Mouse (Mus musculus) intestine, embryonic 14.5 days (tissue): ENCODE results near the gene Sim2. TPM values are rescaled to one million over a fixed set of nuclear protein-coding genes. Genes with fewer than 3 reads are reported as not detected.

Experiments
- ATAC-seq: fragments of 200-750 bp; cut with Nextera tagmentation; replicated peaks from 2 replicates; pipeline ENCODE4 v1.8.0; 2017; ENCODE audit warnings: low read depth, moderate number of reproducible peaks, moderate TSS enrichment, moderate library complexity; ENCODE audit not compliant: low FRiP score, low TSS enrichment
- DNase-seq: peaks from one replicate; pipeline ENCODE4 v3.0.0-alpha.2; 2018; ENCODE audit warnings: low spot score
- H3K27ac ChIP-seq: fragments of 300-500 bp; sonication (generic); 2 replicates; pipeline ENCODE4 v1.5.1; 2014; ENCODE audit warnings: low read depth, mild to moderate bottlenecking, control low read depth
- H3K27me3 ChIP-seq: fragments of 300-500 bp; sonication (generic); replicated peaks from 2 replicates; pipeline ENCODE4 v1.6.1; 2014; ENCODE audit warnings: low read length, control low read depth; ENCODE audit not compliant: control insufficient read depth, insufficient read depth
- H3K36me3 ChIP-seq: fragments of 300-500 bp; sonication (generic); 2 replicates; pipeline ENCODE4 v1.6.1; 2014; ENCODE audit warnings: low read length, control low read depth; ENCODE audit not compliant: control insufficient read depth, insufficient read depth
- H3K4me1 ChIP-seq: fragments of 300-500 bp; sonication (generic); replicated peaks from 2 replicates; pipeline ENCODE4 v1.6.1; 2014; ENCODE audit warnings: low read length, control low read depth, mixed read lengths; ENCODE audit not compliant: control insufficient read depth, insufficient read depth
- H3K4me2 ChIP-seq: fragments of 300-500 bp; sonication (generic); 2 replicates; pipeline ENCODE4 v1.6.1; 2014; ENCODE audit warnings: low read length
- H3K4me3 ChIP-seq: fragments of 300-500 bp; sonication (generic); 2 replicates; pipeline ENCODE4 v1.5.1; 2014; ENCODE audit warnings: low read depth, low read length, control low read depth, mixed read lengths
- H3K9ac ChIP-seq: fragments of 300-500 bp; sonication (generic); 2 replicates; pipeline ENCODE4 v1.6.1; 2014; ENCODE audit warnings: mild to moderate bottlenecking, low read length
- H3K9me3 ChIP-seq: fragments of 300-500 bp; sonication (generic); 2 replicates; pipeline ENCODE4 v1.6.1; 2016; ENCODE audit warnings: low read length, control low read depth; ENCODE audit not compliant: control insufficient read depth
- WGBS: fragments of 180-500 bp; shearing (Covaris S2); extraction: QIAGEN DNeasy Blood & Tissue Kit; methylation state at CpG from one replicate; pipeline ENCODE4 v1.1.7; 2014; 5-methylcytosine and 5-hydroxymethylcytosine counted together
- polyA plus RNA-seq: library from polyadenylated mRNA; unstranded; fragments of >200 nt; fragmentation: Nextera tagmentation; extraction: Ambion mirVana; gene quantifications from 2 replicates; pipeline ENCODE4 v1.2.1, GENCODE M21; 2014

The Sim2 gene
- polyA plus RNA-seq, 1 experiment from 2014 or later, result not detected

DNA sequence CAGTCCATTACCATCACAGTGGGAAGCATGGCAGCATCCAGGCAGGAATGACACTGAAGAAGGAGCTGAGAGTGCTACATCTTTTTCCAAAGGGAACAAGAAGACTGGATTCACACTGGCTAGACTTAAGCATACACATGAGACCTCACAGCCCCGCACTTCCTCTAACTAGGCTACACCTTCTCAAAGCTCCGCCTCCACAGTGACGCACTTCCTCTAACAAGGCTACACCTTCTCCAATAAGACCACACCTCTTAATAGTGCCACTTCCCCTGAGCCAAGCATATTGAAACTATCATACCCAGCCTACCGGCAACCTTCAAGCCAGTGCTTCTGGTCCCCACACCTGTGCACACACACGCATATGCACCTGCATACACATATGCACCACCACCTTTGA lies 15.7 kb upstream of the Sim2 start:
- Histone ChIP-seq H3K4me3 (no peak overlapping the region), H3K9me3 (0 out of 2 replicates have a peak, but pooled peaks cover 6% of the 10 kb centered on the region), H3K36me3 (no peaks in the 10 kb centered on the region), H3K4me2 (no peak overlapping the region), H3K9ac (no peak overlapping the region), H3K4me1 (no peaks in the 10 kb centered on the region), H3K27ac (no peak overlapping the region), H3K27me3 (0 out of 2 replicates have a peak, but pooled peaks cover 6% of the 10 kb centered on the region)
- WGBS, result 95% methylated on average over 5 of the region's 5 CpGs
- ATAC-seq (no peak), DNase-seq (no peak)

DNA sequence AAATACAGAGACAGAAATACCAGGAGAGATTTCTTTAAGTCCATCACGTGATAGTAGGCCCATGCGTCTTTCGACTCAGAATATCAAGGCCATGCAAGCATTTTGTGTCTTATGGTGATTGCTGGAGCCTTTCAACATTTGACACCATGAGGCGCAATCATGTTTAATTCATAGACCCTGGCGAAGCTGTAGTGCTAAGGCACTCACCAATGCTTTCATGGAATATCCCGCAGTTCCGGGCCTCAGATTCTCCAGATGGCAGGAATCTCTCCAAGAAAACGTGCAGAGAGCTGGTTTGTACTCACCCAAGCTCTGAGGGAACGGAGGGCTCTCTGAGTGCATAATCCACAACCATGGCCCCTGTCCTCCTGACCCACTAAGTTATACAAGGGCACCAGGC lies 13.8 kb upstream of the Sim2 start:
- no peak overlapping the region for H3K4me3 ChIP-seq
- H3K36me3 ChIP-seq, result no peaks in the 10 kb centered on the region
- DNase-seq (no peak), ATAC-seq (no peak)
- H3K27me3 ChIP-seq, result peaks cover 12% of the 10 kb centered on the region; the same call in 1 of the 2 replicates
- WGBS, result 84% methylated on average over 9 of the region's 9 CpGs
- no peak overlapping the region for H3K4me2 ChIP-seq
- H3K9me3 ChIP-seq, result 0 out of 2 replicates have a peak, but pooled peaks cover 6% of the 10 kb centered on the region
- H3K9ac ChIP-seq, result no peak overlapping the region
- no peaks in the 10 kb centered on the region for H3K4me1 ChIP-seq
- no peak overlapping the region for H3K27ac ChIP-seq

DNA sequence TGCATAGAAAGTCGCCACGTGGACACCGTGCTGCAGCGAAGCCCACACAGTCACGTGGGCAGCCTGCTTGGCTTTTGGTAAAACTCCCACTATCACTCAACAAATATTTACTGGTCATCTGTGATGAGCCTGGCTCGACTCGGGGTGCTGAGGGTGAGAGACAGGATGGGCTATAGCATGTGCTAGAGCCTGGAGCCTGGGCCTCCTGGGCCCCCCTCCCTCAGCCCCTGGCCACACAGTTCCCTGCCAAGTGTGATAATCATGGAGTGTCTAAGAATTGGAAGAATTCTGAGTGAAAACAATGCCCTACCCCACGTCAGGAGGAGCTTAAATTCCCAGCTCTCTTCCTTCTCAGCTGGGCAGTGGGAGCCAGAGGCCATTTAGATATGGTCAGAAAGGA lies 13.3 kb upstream of the Sim2 start:
- DNase-seq (no peak), ATAC-seq (no peak)
- WGBS, result 54% methylated on average over 8 of the region's 8 CpGs

DNA sequence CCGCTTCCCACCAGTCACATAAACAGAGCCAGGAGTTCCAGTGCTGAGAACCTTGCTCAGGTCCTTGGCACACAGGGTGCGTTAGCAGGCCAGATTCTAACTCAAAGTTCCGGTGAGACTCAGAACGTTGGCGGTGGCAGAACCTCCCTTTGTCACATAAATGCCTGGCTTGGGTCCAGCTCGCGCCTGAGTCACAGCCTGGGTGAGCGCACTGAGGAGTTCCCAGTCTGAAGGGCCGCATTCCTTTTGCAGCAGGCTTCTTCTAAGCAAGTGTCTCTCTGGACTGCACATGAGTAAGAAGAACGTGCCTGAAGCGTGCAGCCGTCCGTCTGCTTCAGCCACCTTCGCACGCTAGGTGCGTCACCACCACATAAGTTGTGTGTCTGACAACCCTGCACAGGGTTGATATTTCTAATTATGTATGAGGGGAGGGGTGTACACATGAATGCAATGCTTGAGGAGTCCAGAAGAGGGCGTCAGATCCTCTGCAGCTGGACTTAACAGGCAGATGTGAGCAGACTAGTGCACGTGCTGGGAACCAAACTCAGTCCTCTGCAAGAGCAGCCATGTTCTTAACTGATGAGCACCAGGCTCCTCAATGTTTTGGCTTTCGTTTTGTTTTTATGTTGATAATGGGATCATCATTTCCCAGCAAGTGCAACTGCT lies 9.2 kb upstream of the Sim2 start:
- no peak overlapping the region for H3K4me2 ChIP-seq
- no peak for ATAC-seq
- H3K4me3 ChIP-seq, result no peak overlapping the region
- no peak overlapping the region for H3K27ac ChIP-seq
- H3K27me3 ChIP-seq, result peaks cover 51% of the 10 kb centered on the region
- DNase-seq, result no peak
- no peaks in the 10 kb centered on the region for H3K9me3 ChIP-seq
- H3K36me3 ChIP-seq, result no peaks in the 10 kb centered on the region
- WGBS, result 52% methylated on average over 19 of the region's 19 CpGs
- no peak overlapping the region for H3K9ac ChIP-seq
- H3K4me1 ChIP-seq, result no peaks in the 10 kb centered on the region

More for the DNA sequence above, 13.3 kb upstream of the Sim2 start:
- Histone ChIP-seq H3K4me3 (no peak overlapping the region), H3K9ac (no peak overlapping the region), H3K4me1 (no peaks in the 10 kb centered on the region), H3K4me2 (no peak overlapping the region), H3K27ac (no peak overlapping the region), H3K9me3 (0 out of 2 replicates have a peak, but pooled peaks cover 4% of the 10 kb centered on the region), H3K27me3 (peaks cover 17% of the 10 kb centered on the region), H3K36me3 (no peaks in the 10 kb centered on the region)

DNA sequence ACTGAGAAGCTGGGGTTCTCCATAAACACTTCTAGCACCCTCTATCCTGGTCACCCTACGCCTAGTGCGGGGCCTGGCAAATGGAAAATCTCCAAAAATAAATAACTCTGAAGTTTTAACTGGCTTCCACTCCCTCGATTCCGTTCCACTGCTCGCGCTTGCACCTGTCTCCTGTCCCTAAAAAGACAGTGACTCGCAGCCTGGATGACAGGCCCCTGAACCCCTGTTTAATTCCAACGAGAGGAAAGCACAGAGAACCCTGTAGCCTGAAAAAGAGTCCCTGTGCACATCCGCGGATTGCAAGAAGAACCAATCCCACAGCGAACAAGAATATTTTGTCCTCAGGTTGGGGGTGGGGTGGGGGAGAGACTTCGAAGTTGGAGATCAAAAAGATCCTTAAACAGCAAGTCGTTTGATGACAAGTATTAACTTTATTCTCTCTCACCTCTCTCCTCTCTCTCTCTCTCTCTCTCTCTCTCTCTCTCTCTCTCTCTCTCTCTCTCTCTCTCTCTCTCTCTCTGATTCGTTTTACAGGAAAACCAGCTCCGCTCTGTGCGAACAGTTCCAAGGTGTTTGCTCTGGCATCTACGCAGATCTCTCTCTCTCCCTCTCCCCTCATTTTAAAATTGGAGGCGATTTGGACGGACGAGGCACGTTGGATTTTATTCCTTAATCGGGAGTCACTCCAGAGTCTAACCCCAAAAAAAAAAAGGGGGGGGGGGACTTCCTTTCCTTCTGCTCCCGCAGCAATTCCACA lies 6.2 kb upstream of the Sim2 start:
- no peak for ATAC-seq
- peak; percentile 69 for DNase-seq
- Histone ChIP-seq H3K9me3 (no peaks in the 10 kb centered on the region), H3K36me3 (no peaks in the 10 kb centered on the region), H3K27ac (no peak overlapping the region), H3K4me3 (no peak overlapping the region), H3K4me1 (no peaks in the 10 kb centered on the region), H3K27me3 (peaks cover 81% of the 10 kb centered on the region), H3K9ac (no peak overlapping the region), H3K4me2 (no peak overlapping the region)
- WGBS, result 3% methylated on average over 23 of the region's 23 CpGs

DNA sequence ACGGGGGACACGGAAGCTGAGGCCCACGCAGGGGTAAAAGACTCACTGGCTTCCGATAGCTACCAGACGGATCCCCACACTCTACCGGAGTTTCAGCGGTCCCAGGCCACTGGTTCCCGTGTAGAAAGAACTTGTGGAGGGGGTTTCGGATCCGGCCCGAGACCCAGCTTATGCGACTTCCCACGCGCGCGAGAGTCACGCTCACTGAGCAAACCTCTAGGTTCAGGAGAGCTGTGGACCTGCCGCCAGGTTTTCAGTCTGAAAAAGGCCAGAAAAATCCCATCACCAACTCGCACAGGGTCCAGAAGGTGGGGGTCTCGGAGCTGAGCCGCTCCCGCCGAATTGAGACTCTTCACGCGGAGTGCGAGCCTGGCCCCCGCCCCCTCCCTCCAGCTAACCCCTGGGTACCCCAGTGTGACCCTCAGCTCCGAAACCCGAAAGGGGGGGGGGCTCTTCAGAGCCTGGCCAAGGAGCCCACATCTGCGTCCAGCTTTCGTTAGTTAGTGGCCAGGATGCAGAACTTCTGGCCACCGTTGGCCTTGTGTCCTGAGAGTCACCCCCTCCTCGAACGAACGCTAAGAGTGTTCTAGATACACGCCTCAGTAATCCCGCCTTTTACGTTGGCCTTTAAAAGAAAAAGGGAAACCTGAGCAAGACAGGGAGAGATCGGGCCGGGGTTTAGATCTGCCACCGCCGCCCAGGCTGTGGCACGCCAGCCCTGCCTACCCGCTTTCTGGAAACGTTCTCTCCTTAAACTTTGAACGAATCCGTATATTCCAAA lies 5.5 kb upstream of the Sim2 start:
- DNase-seq, result peak; percentile 72
- Histone ChIP-seq H3K27ac (no peak overlapping the region), H3K4me1 (no peaks in the 10 kb centered on the region), H3K27me3 (peaks cover 88% of the 10 kb centered on the region), H3K4me3 (no peak overlapping the region), H3K9ac (no peak overlapping the region), H3K4me2 (no peak overlapping the region), H3K9me3 (no peaks in the 10 kb centered on the region), H3K36me3 (no peaks in the 10 kb centered on the region)
- no peak for ATAC-seq
- whole genome bisulfite sequencing, result under 1% methylated on average over 47 of the region's 47 CpGs

DNA sequence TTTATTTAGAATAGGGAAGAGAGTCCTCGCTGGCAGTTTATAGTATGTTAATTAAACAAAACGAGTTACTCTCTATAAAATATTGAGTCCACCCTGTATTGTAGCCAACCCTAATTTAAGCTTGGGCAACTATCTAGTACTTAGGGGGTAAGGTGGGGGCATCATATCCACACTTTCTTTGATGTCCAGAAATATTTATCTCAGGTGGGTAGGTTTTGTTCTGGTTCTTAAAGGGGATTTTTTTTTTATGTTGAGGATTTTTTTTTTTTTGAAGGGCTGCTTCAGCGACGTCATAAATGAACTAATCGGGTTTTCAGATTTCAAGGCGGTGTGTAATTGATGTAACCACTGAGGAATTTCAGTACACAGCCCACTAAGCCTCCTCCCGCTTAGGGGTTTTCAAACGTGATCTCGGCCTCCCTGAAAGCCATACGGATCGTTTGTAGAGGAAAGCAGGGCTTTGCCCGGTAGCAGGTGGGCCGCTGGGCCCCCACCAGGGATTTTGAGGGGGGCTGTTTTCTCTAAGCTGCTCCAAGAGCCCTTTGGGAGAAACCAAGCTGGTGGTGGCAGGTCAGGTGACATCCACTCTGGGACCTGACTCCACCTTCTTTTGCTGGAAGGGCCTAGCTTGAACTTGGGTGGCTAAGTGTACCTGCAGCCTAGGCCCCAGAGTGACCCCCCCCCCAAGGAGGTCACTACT lies 4.7 kb upstream of the Sim2 start:
- Histone ChIP-seq H3K4me1 (peaks cover 5% of the 10 kb centered on the region; the same call in 1 of the 2 replicates), H3K27me3 (peaks cover 96% of the 10 kb centered on the region), H3K36me3 (no peaks in the 10 kb centered on the region), H3K9ac (no peak overlapping the region), H3K4me2 (no peak overlapping the region), H3K27ac (no peak overlapping the region), H3K9me3 (no peaks in the 10 kb centered on the region), H3K4me3 (no peak overlapping the region)
- ATAC-seq (no peak), DNase-seq (no peak)
- 3% methylated on average over 13 of the region's 13 CpGs for WGBS

DNA sequence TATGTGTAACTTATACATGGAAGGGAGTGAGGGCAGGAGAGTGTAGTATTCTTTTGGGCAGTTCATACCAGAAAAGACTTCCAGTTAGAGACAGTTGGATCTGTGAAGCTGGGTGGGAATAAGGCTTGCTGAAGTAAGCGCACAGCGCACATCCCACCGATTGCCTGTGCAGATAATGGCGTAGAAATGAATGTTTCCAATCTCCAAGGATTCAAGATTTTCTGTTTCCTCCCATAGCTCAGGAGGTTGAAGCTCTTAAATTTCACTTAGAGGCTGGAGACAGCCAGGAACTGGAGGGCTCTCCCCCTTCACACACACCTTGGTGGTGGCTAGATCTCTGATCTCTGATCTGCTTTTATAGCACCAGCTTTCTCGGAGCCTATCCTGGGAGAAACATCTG lies 3.1 kb upstream of the Sim2 start:
- DNase-seq (no peak), ATAC-seq (no peak)
- Histone ChIP-seq H3K9me3 (no peaks in the 10 kb centered on the region), H3K4me3 (no peak overlapping the region), H3K4me1 (peaks cover 10% of the 10 kb centered on the region), H3K27me3 (peaks cover 98% of the 10 kb centered on the region), H3K9ac (no peak overlapping the region), H3K4me2 (no peak overlapping the region), H3K36me3 (no peaks in the 10 kb centered on the region), H3K27ac (no peak overlapping the region)
- whole genome bisulfite sequencing, result 15% methylated on average over 5 of the region's 5 CpGs
